ENCODE assay signal across 8 mouse cellular contexts in the genomic region with DNA sequence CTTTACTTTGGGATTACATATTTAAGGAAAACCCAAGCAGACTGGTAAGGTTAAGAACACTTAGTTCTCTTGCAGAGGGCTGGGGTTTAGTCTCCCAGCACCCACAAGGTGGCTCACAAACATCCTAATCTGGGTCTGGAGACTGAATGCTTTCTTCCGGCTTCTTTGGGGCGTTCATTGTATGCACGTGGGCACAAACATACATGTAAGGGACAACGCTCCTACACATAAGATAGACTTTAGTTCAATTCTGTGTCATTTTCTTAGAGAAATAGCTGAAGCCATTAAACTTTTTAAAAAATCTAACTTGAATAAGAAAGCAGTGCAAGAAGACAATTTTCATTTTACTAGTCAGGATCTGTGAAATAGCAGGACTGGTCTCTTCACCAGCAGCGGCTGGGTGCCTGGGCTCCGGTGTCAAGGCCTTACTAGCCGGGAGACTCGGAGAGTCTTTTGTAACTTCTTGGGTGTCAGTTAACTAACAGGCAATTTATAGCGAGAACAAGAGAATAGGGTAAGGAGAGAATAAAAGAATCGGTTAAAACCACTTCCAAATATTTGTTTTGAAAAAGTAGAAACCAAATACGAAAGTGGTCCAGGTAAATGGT. TPM values are rescaled to one million over a fixed set of nuclear protein-coding genes. Genes with fewer than 3 reads are reported as not detected.
DNase-seq lines count a peak whose midpoint lies in the region; ATAC-seq and TF ChIP-seq lines count a peak whose summit lies in the region.

No protein-coding gene starts in this region.

- peaks cover 18% of the 10 kb centered on the region for H3K36me3 ChIP-seq in heart, embryonic 15.5 days
- H3K36me3 ChIP-seq in G1E (replicated peaks): peaks cover 38% of the 10 kb centered on the region
- peaks cover 23% of the 10 kb centered on the region for H3K36me3 ChIP-seq in limb, embryonic 13.5 days
- H3K36me3 ChIP-seq in neural tube, embryonic 12.5 days: peaks cover 11% of the 10 kb centered on the region

- H3K4me1 ChIP-seq in heart, embryonic 15.5 days (replicated peaks): peaks cover 6% of the 10 kb centered on the region
- peaks cover 35% of the 10 kb centered on the region for H3K4me1 ChIP-seq in G1E (ENCODE audit: insufficient read depth, low read depth, low read length)
- no peaks in the 10 kb centered on the region for H3K4me1 ChIP-seq in embryonic fibroblast, embryonic 13.5 days (ENCODE audit: control insufficient read depth, insufficient read depth, low read length)
- peaks cover 17% of the 10 kb centered on the region for H3K4me1 ChIP-seq in limb, embryonic 13.5 days
- peaks cover 12% of the 10 kb centered on the region for H3K4me1 ChIP-seq in neural tube, embryonic 12.5 days

- no peak for TF ChIP-seq CTCF in G1E (IDR thresholded peaks at IDR 0.05; ENCODE audit: low read depth, low read length)
- TF ChIP-seq CTCF in embryonic fibroblast, embryonic 13.5 days (IDR thresholded peaks at IDR 0.05; ENCODE audit: borderline replicate concordance, insufficient read depth, low read length): no peak

- peak overlapping the region; percentile 99 for H3K27ac ChIP-seq in heart, embryonic 15.5 days
- H3K27ac ChIP-seq in embryonic fibroblast, embryonic 13.5 days (ENCODE audit: insufficient read depth, low read length): no peak overlapping the region
- no peak overlapping the region for H3K27ac ChIP-seq in limb, embryonic 13.5 days
- no peak overlapping the region for H3K27ac ChIP-seq in neural tube, embryonic 12.5 days

- H3K27me3 ChIP-seq in heart, embryonic 15.5 days: no peaks in the 10 kb centered on the region
- no peaks in the 10 kb centered on the region for H3K27me3 ChIP-seq in G1E (ENCODE audit: insufficient read depth, low read length)
- H3K27me3 ChIP-seq in limb, embryonic 13.5 days: no peaks in the 10 kb centered on the region
- H3K27me3 ChIP-seq in neural tube, embryonic 12.5 days (replicated peaks): no peaks in the 10 kb centered on the region

- peak overlapping the region; percentile 70 for H3K4me3 ChIP-seq in heart, embryonic 15.5 days
- H3K4me3 ChIP-seq in G1E (ENCODE audit: low read depth, low read length): peak overlapping the region; percentile 83
- H3K4me3 ChIP-seq in embryonic fibroblast, embryonic 13.5 days (ENCODE audit: insufficient read depth, low read length): peak overlapping the region; percentile 95
- H3K4me3 ChIP-seq in limb, embryonic 13.5 days: peak overlapping the region; percentile 75
- peak overlapping the region; percentile 66 for H3K4me3 ChIP-seq in neural tube, embryonic 12.5 days

- no peak for TF ChIP-seq POLR2A in embryonic fibroblast, embryonic 13.5 days (IDR thresholded peaks at IDR 0.05; ENCODE audit: low read depth, low read length)

- WGBS in heart, embryonic 15.5 days: under 1% methylated on average over 11 of the region's 11 CpGs
- under 1% methylated on average over 11 of the region's 11 CpGs for WGBS in limb, embryonic 13.5 days
- under 1% methylated on average over 11 of the region's 11 CpGs for WGBS in neural tube, embryonic 12.5 days

- DNase-seq in heart, postnatal 25 days (ENCODE audit: low spot score): no peak
- DNase-seq in G1E (ENCODE audit: low spot score): no peak
- DNase-seq in left cerebral cortex, postnatal 25 days (ENCODE audit: low spot score in 2 of 2): no peak

- peak overlapping the region; percentile 77 for H3K9ac ChIP-seq in heart, embryonic 15.5 days
- peak overlapping the region; percentile 85 for H3K9ac ChIP-seq in limb, embryonic 13.5 days
- peak overlapping the region; percentile 68 for H3K9ac ChIP-seq in neural tube, embryonic 12.5 days

- no peaks in the 10 kb centered on the region for H3K9me3 ChIP-seq in heart, embryonic 15.5 days (replicated peaks)
- H3K9me3 ChIP-seq in G1E (replicated peaks): no peaks in the 10 kb centered on the region
- no peaks in the 10 kb centered on the region for H3K9me3 ChIP-seq in limb, embryonic 13.5 days
- no peaks in the 10 kb centered on the region for H3K9me3 ChIP-seq in neural tube, embryonic 12.5 days

- no peak for ATAC-seq in heart, embryonic 15.5 days (replicated peaks; ENCODE audit: insufficient number of reproducible peaks, insufficient read depth, low FRiP score, low read depth)
- no peak for ATAC-seq in G1E (ENCODE audit: extremely low read depth, insufficient number of reproducible peaks, low FRiP score, poor library complexity, severe bottlenecking)
- ATAC-seq in limb, embryonic 13.5 days (ENCODE audit: low FRiP score, low read depth): no peak
- ATAC-seq in neural tube, embryonic 12.5 days (ENCODE audit: low FRiP score, low read depth): no peak
- no peak for ATAC-seq in monocyte, adult 5-6 weeks (replicated peaks; ENCODE audit: insufficient number of reproducible peaks, low FRiP score, low TSS enrichment, poor library complexity, severe bottlenecking)

- H3K4me2 ChIP-seq in heart, embryonic 15.5 days: peak overlapping the region; percentile 98
- peak overlapping the region; percentile 87 for H3K4me2 ChIP-seq in limb, embryonic 13.5 days (replicated peaks)
- peak overlapping the region; percentile 84 for H3K4me2 ChIP-seq in neural tube, embryonic 12.5 days (replicated peaks)

- intact Hi-C loops in heart, postnatal 25 days (cut with DNase I): loop anchor here (5.0 kb wide), 1 partner anchor 99 kb away; a partner anchor contains a TSS
- intact Hi-C loops in left cerebral cortex, postnatal 25 days (cut with DNase I): loop anchor here (2.0 kb wide), 1 partner anchor 49 kb away; a partner anchor contains a TSS

RNA-seq across cellular contexts. Expression of a gene that starts 0.7 kb away (rescaled TPM):
- polyA plus RNA-seq in heart, embryonic 15.5 days (2015; fragmentation: Nextera tagmentation; extraction: Ambion mirVana): 61.2 and 78.8 TPM in 2 replicates
- 10 to 100 TPM; 59.0 to 70.1 TPM for total RNA-seq in heart, postnatal 25 days (2021)
- total RNA-seq in G1E (2014; fragmentation: Nextera tagmentation) (193 and 200 TPM in 2 replicates), G1E (2017) (275 and 327 TPM in 2 replicates)
- 631 and 715 TPM in 2 replicates for polyA plus RNA-seq in G1E (2012)
- 68.2 and 80.0 TPM in 2 replicates for polyA plus RNA-seq in embryonic fibroblast, embryonic 13.5 days (2011; ENCODE audit: insufficient read length, low read depth, missing spikeins)
- 110 and 114 TPM in 2 replicates for polyA plus RNA-seq in limb, embryonic 13.5 days (2015; fragmentation: Nextera tagmentation; extraction: Ambion mirVana)
- 89.0 and 92.3 TPM in 2 replicates for polyA plus RNA-seq in neural tube, embryonic 12.5 days (2016; fragmentation: Nextera tagmentation; extraction: Ambion mirVana)
- 10 to 100 TPM; 36.9 to 50.1 TPM for total RNA-seq in left cerebral cortex, postnatal 25 days (2021)
- 45.6 to 47.6 TPM (median 47.0 TPM) in 3 replicates for total RNA-seq in monocyte, adult 5-6 weeks (2017)

RNA-seq across cellular contexts. Expression of a gene that starts 1.2 kb away (rescaled TPM):
- 76.8 and 81.4 TPM in 2 replicates for polyA plus RNA-seq in heart, embryonic 15.5 days (2015; fragmentation: Nextera tagmentation; extraction: Ambion mirVana)
- 100 to 1,000 TPM; 129 to 149 TPM for total RNA-seq in heart, postnatal 25 days (2021)
- total RNA-seq in G1E (2014; fragmentation: Nextera tagmentation) (573 and 598 TPM in 2 replicates), G1E (2017) (239 and 264 TPM in 2 replicates)
- polyA plus RNA-seq in G1E (2012): 42.3 and 43.9 TPM in 2 replicates
- polyA plus RNA-seq in embryonic fibroblast, embryonic 13.5 days (2011; ENCODE audit: insufficient read length, low read depth, missing spikeins): 220 and 242 TPM in 2 replicates
- polyA plus RNA-seq in limb, embryonic 13.5 days (2015; fragmentation: Nextera tagmentation; extraction: Ambion mirVana): 154 and 161 TPM in 2 replicates
- polyA plus RNA-seq in neural tube, embryonic 12.5 days (2016; fragmentation: Nextera tagmentation; extraction: Ambion mirVana): 141 and 154 TPM in 2 replicates
- 100 to 1,000 TPM; 201 to 221 TPM for total RNA-seq in left cerebral cortex, postnatal 25 days (2021)
- 374 to 473 TPM (median 406 TPM) in 3 replicates for total RNA-seq in monocyte, adult 5-6 weeks (2017)

RNA-seq across cellular contexts. Expression of a gene that starts 27.3 kb away (rescaled TPM):
- 4.6 and 7.0 TPM in 2 replicates for polyA plus RNA-seq in heart, embryonic 15.5 days (2015; fragmentation: Nextera tagmentation; extraction: Ambion mirVana)
- 10 to 100 TPM; 24.4 to 25.9 TPM for total RNA-seq in heart, postnatal 25 days (2021)
- total RNA-seq in G1E (2014; fragmentation: Nextera tagmentation) (7.4 and 8.0 TPM in 2 replicates), G1E (2017) (4.6 and 5.1 TPM in 2 replicates)
- polyA plus RNA-seq in G1E (2012): 0.40 and 0.76 TPM in 2 replicates
- 1.6 and 2.0 TPM in 2 replicates for polyA plus RNA-seq in embryonic fibroblast, embryonic 13.5 days (2011; ENCODE audit: insufficient read length, low read depth, missing spikeins)
- 3.8 and 5.2 TPM in 2 replicates for polyA plus RNA-seq in limb, embryonic 13.5 days (2015; fragmentation: Nextera tagmentation; extraction: Ambion mirVana)
- polyA plus RNA-seq in neural tube, embryonic 12.5 days (2016; fragmentation: Nextera tagmentation; extraction: Ambion mirVana): 6.3 and 6.4 TPM in 2 replicates
- 1 to 10 TPM; 8.1 to 8.3 TPM for total RNA-seq in left cerebral cortex, postnatal 25 days (2021)
- total RNA-seq in monocyte, adult 5-6 weeks (2017): 1.1 to 3.1 TPM (median 1.6 TPM) in 3 replicates

RNA-seq across cellular contexts. Expression of a gene that starts 42.5 kb away (rescaled TPM):
- polyA plus RNA-seq in heart, embryonic 15.5 days (2015; fragmentation: Nextera tagmentation; extraction: Ambion mirVana): 10.7 and 12.3 TPM in 2 replicates
- total RNA-seq in heart, postnatal 25 days (2021): 1 to 10 TPM; 2.5 to 3.7 TPM
- 42.7 and 80.4 TPM in 2 replicates for total RNA-seq in G1E (2014; fragmentation: Nextera tagmentation)
- 37.6 and 38.1 TPM in 2 replicates for total RNA-seq in G1E (2017)
- 18.9 and 20.3 TPM in 2 replicates for polyA plus RNA-seq in G1E (2012)
- polyA plus RNA-seq in embryonic fibroblast, embryonic 13.5 days (2011; ENCODE audit: insufficient read length, low read depth, missing spikeins): 13.8 and 25.6 TPM in 2 replicates
- 22.1 and 23.2 TPM in 2 replicates for polyA plus RNA-seq in limb, embryonic 13.5 days (2015; fragmentation: Nextera tagmentation; extraction: Ambion mirVana)
- polyA plus RNA-seq in neural tube, embryonic 12.5 days (2016; fragmentation: Nextera tagmentation; extraction: Ambion mirVana): 26.1 and 30.5 TPM in 2 replicates
- total RNA-seq in left cerebral cortex, postnatal 25 days (2021): 10 to 100 TPM; 27.4 to 28.8 TPM
- 44.3 to 63.9 TPM (median 50.9 TPM) in 3 replicates for total RNA-seq in monocyte, adult 5-6 weeks (2017)

RNA-seq across cellular contexts. Expression of a gene that starts 48.5 kb away (rescaled TPM):
- polyA plus RNA-seq in heart, embryonic 15.5 days (2015; fragmentation: Nextera tagmentation; extraction: Ambion mirVana): 55.7 and 59.1 TPM in 2 replicates
- 10 to 100 TPM; 65.5 to 74.3 TPM for total RNA-seq in heart, postnatal 25 days (2021)
- total RNA-seq in G1E (2014; fragmentation: Nextera tagmentation) (18.8 and 25.1 TPM in 2 replicates), G1E (2017) (17.9 and 19.7 TPM in 2 replicates)
- polyA plus RNA-seq in G1E (2012): 1.4 and 1.8 TPM in 2 replicates
- 25.4 and 27.7 TPM in 2 replicates for polyA plus RNA-seq in embryonic fibroblast, embryonic 13.5 days (2011; ENCODE audit: insufficient read length, low read depth, missing spikeins)
- 29.9 and 31.5 TPM in 2 replicates for polyA plus RNA-seq in limb, embryonic 13.5 days (2015; fragmentation: Nextera tagmentation; extraction: Ambion mirVana)
- 58.0 and 58.5 TPM in 2 replicates for polyA plus RNA-seq in neural tube, embryonic 12.5 days (2016; fragmentation: Nextera tagmentation; extraction: Ambion mirVana)
- total RNA-seq in left cerebral cortex, postnatal 25 days (2021): 10 to 100 TPM; 96.1 to 98.9 TPM
- 44.6 to 80.4 TPM (median 63.0 TPM) in 3 replicates for total RNA-seq in monocyte, adult 5-6 weeks (2017)
